Mouse (Mus musculus): Measurements from ENCODE around the gene Fbxw9. TPM values are rescaled to one million over a fixed set of nuclear protein-coding genes. Genes with fewer than 3 reads are reported as not detected.
"Not testable (repeated sequence)": the region's sequence is repeated elsewhere in the genome, so short reads cannot be mapped to it uniquely, and the experiment has no call there.

Gene Fbxw9
- total RNA-seq, 2 experiments from 2014 or later, result 21.5 to 25.5 TPM

GRCm38 (mm10) chr8:85074167-85074566 is 14.3 kb downstream of the Fbxw9 start:
- TF ChIP-seq CTCF (IDR thresholded peaks at IDR 0.05), result no peak
- Histone ChIP-seq H3K4me3 (no peak overlapping the region), H3K27ac (no peak overlapping the region)
- intact Hi-C loops (cut with DNase I), result loop anchor here (5.0 kb wide), 2 partner anchors 47 to 97 kb away; partner anchors contain the start of genes Asna1, Junb and Trir
- no peak for DNase-seq (ENCODE audit: extremely low spot score in 1 of 2, low spot score in 2 of 2)

- intact Hi-C loops (cut with DNase I), result loop anchor here (5.0 kb wide), 2 partner anchors 47 to 97 kb away; partner anchors contain the start of genes Asna1, Junb and Trir
- no peak for DNase-seq (ENCODE audit: extremely low spot score in 1 of 2, low spot score in 2 of 2)
- TF ChIP-seq CTCF (IDR thresholded peaks at IDR 0.05), result no peak
- Histone ChIP-seq H3K27ac (no peak overlapping the region), H3K4me3 (no peak overlapping the region)
Observed at GRCm38 (mm10) chr8:85074617-85075016, 14.8 kb downstream of the Fbxw9 start.

DNA sequence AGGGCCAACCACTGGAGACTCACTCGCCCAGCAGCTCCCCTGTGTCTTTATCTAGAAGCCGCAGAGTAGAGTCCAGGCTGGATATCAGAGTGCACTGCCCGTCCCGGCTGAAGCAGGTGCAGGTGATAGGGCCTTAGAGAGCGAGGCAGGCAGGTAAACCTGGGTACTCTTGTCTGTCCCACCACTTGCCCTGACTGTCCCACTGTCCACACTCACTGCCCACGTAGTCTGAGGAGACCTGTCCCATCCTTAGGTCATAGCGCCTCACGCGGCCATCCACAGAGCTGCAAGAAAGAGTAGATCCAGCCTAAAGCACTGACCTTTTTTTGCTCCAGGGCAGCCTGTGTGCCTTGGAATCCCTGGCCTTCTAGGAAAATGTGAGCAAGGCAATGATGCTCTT is 16.1 kb downstream of the Fbxw9 start:
- TF ChIP-seq CTCF (IDR thresholded peaks at IDR 0.05), result peak; percentile 44
- no peak overlapping the region for H3K27ac ChIP-seq
- DNase-seq (ENCODE audit: extremely low spot score in 1 of 2, low spot score in 2 of 2), result peak in 1 of 2 experiments; percentile 33
- H3K4me3 ChIP-seq, result no peak overlapping the region
- intact Hi-C loops (cut with DNase I), result loop anchor here (2.0 kb wide), 1 partner anchor 95 kb away; no protein-coding TSS in a partner anchor

DNA sequence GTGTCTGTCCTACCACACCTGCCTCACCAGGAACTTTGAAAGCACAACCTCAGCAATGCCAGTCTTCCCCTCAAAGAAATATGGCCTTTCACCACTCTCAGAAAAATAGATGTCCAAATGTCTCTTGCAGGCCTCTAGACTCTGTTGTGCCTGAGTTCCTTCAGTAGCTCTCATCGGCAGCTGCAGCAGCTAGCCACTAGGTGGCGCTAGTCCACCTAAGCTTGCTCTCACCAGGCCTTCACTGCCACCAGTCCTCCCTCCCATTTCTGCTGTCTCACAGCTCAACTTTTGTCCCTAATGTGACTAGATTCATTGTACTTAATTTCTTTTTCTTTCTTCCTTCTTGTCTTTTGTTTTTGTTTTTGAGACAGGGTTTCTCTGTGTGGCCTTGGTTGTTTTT is 17.1 kb downstream of the Fbxw9 start:
- no peak overlapping the region for H3K4me3 ChIP-seq
- H3K27ac ChIP-seq, result no peak overlapping the region
- TF ChIP-seq CTCF (IDR thresholded peaks at IDR 0.05), result peak; percentile 99
- intact Hi-C loops (cut with DNase I), result loop anchor here (2.0 kb wide), 1 partner anchor 94 kb away; no protein-coding TSS in a partner anchor
- peak; percentile 75 to 81 for DNase-seq (ENCODE audit: extremely low spot score in 1 of 2, low spot score in 2 of 2)

DNA sequence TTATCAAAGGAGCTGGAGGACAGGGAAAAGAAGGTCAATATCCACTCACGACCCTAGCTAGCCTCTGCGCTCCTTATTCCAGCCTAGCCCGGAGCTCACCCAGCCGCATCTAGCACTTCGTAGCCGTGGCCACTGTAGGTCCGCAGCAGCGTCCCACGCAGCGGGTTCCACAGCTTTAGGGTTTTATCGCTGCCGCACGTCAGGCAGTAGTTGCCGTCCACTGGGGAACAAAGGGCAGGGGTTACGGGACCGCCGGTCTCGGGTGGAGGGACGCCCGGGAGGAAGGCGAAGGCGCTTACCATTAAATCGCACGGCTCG is 20.3 kb downstream of the Fbxw9 start:
- no peak for TF ChIP-seq CTCF (IDR thresholded peaks at IDR 0.05)
- Histone ChIP-seq H3K4me3 (peak overlapping the region; percentile 87), H3K27ac (peak overlapping the region; percentile 92)
- intact Hi-C loops (cut with DNase I), result loop anchor here (5.0 kb wide), 1 partner anchor 217 kb away; the partner anchor contains the start of genes Orc6 and Vps35
- DNase-seq (ENCODE audit: extremely low spot score in 1 of 2, low spot score in 2 of 2), result no peak

- H3K4me3 ChIP-seq, result peak within 1 kb of the TSS; percentile 87
- TF ChIP-seq CTCF (IDR thresholded peaks at IDR 0.05), result no peak; the same call in 1 of the 2 replicates
- peak within 1 kb of the TSS; percentile 92 for H3K27ac ChIP-seq
- peak; percentile 44 to 55 for DNase-seq (ENCODE audit: extremely low spot score in 1 of 2, low spot score in 2 of 2)
- intact Hi-C loops (cut with DNase I), result loop anchor here (5.0 kb wide), 1 partner anchor 217 kb away; the partner anchor contains the start of genes Orc6 and Vps35
Observed at GRCm38 (mm10) chr8:85080532-85081215, 20.8 kb downstream of the Fbxw9 start, which contains the start of gene Wdr83os. TSS of gene Wdr83os (plus strand) at chr8:85080740.

GRCm38 (mm10) chr8:85081216-85081555 is 21.3 kb downstream of the Fbxw9 start, which contains the start of gene Wdr83:
TSS of gene Wdr83 (minus strand) at chr8:85081306.
- H3K4me3 ChIP-seq, result peak within 1 kb of the TSS; percentile 87
- DNase-seq (ENCODE audit: extremely low spot score in 1 of 2, low spot score in 2 of 2), result no peak
- intact Hi-C loops (cut with DNase I), result loop anchor here (5.0 kb wide), 1 partner anchor 216 kb away; the partner anchor contains the start of genes Orc6 and Vps35
- H3K27ac ChIP-seq, result peak within 1 kb of the TSS; percentile 92
- no peak for TF ChIP-seq CTCF (IDR thresholded peaks at IDR 0.05)

DNA sequence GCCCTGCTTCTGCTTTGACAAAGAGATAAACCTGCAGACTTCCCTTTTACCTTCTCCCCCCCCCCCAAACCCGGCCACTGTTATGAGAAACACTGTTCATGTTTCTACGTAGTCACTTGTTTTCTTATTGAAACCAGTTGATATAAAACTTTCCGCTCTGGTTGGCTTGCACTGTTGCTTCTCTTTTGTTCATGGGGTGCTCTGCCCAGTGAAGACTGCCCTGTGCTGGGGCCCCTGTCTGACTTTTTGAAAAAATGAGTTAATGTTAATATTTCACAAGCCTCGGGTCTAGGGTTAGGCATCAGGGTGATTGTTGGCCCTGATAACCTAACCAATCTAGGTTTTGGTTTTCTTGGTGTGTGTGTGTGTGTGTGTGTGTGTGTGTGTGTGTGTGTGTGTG is 22.3 kb downstream of the Fbxw9 start:
- not testable (repeated sequence) for H3K27ac ChIP-seq; DNase-seq (ENCODE audit: extremely low spot score in 1 of 2, low spot score in 2 of 2); H3K4me3 ChIP-seq
- intact Hi-C loops (cut with DNase I), result loop anchor here (5.0 kb wide), 1 partner anchor 215 kb away; the partner anchor contains the start of genes Orc6 and Vps35

DNA sequence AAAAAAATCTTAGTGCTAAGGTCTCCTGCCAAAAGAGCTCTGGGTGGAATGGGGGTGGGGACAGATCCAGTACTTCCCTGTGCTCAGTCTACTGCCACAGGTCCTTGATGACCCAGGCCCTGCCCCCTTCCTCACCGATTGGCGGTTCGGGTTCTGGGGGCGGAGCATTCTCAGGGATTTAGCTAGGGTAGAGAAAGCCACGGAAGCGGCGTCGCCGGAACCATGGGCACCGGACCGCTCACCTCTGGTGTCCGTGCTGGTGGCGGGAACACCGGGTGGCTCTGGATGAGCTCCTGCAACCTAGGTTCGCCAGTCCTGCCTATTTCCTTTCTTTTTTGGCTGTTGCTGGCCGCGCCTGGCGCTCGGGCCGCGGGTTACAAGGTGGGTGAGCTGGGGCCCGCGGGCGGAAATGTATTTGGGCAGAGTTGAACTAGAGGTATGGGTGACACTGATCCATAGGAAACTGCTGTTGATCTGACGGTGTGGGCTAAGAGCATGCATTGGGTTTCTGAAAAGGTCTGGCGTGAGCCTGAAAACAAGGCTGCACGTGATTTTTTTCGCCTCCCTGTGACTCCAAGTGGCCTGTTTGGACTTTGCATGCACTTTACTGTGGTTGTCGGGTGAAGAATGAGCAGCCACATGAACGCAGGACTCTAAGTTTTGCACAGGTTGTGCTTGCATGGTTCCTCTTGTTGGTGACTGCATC is 23.4 kb downstream of the Fbxw9 start, which contains the start of gene Man2b1:
TSS of gene Man2b1 (plus strand) at position 163 of the 706 bp plus-strand sequence.
- peak within 1 kb of the TSS; percentile 51 for H3K27ac ChIP-seq

DNA sequence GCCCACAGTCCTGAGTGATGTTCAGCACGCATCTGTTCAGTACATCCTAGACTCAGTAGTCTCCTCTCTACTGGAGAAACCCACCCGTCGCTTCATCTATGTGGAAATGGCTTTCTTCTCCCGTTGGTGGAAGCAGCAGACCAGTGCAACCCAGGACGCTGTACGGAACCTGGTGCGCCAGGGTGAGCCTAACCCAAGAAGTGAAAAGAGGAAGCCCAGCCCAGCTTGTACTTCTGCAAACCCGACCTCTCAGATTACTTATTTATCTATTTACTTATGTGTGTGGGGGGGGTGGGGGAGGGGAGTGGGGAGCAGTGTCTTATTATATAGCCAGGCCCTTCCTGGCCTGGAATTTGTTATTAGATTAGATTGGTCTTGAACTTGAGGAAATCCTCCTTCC is 24.8 kb downstream of the Fbxw9 start:
- no peak overlapping the region for H3K27ac ChIP-seq
- intact Hi-C loops (cut with DNase I), result loop anchor here (5.0 kb wide), 1 partner anchor 213 kb away; the partner anchor contains the start of genes Orc6 and Vps35
- TF ChIP-seq CTCF (IDR thresholded peaks at IDR 0.05), result no peak
- H3K4me3 ChIP-seq, result no peak overlapping the region
- DNase-seq (ENCODE audit: extremely low spot score in 1 of 2, low spot score in 2 of 2), result no peak

More for the DNA sequence above, 23.4 kb downstream of the Fbxw9 start, which contains the start of gene Man2b1:
- TF ChIP-seq CTCF (IDR thresholded peaks at IDR 0.05), result peak; percentile 37
- DNase-seq (ENCODE audit: extremely low spot score in 1 of 2, low spot score in 2 of 2), result peak; percentile 83 to 87
- H3K4me3 ChIP-seq, result peak within 1 kb of the TSS; percentile 68
- intact Hi-C loops (cut with DNase I), result loop anchor here (5.0 kb wide), 1 partner anchor 214 kb away; the partner anchor contains the start of genes Orc6 and Vps35

- no peak for DNase-seq (ENCODE audit: extremely low spot score in 1 of 2, low spot score in 2 of 2)
- H3K4me3 ChIP-seq, result no peak overlapping the region
- peak; percentile 46 for TF ChIP-seq CTCF (IDR thresholded peaks at IDR 0.05)
- intact Hi-C loops (cut with DNase I), result no loop called here
- H3K27ac ChIP-seq, result no peak overlapping the region
Observed at GRCm38 (mm10) chr8:85086238-85086637, 26.4 kb downstream of the Fbxw9 start.

DNA sequence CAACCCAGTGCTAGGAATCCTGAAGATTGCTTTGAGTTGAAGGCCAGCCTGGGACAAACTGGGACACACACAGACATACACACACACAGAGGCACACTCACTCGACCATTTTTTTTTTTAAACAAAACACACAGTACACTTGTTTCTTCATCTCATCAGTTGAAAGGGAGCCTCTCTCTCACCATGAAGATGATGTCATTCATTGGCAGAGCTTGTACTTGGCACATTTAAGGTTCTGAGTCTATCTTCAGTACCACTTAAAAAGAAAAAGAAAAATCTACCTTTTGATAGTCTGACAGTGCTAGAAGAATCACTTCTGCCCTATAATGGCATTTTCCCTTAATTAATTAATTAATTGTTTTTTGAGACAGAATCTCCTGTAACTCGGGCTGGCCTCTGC is 28.9 kb downstream of the Fbxw9 start:
- no peak for DNase-seq (ENCODE audit: extremely low spot score in 1 of 2, low spot score in 2 of 2)
- no peak for TF ChIP-seq CTCF (IDR thresholded peaks at IDR 0.05)
- Histone ChIP-seq H3K27ac (no peak overlapping the region), H3K4me3 (no peak overlapping the region)
- intact Hi-C loops (cut with DNase I), result no loop called here

All from left cerebral cortex, adult 2 months (tissue).